Mouse (Mus musculus) bone marrow, adult 2 months (tissue): ENCODE data around the gene Pan3.

Source experiments
- CTCF ChIP-seq: fragments of 200-500 bp; IDR thresholded peaks from 2 replicates; pipeline ENCODE4 v1.5.1; 2011; ENCODE audit warnings: low read length, control low read depth; ENCODE audit not compliant: control insufficient read depth, insufficient read depth
- POLR2A ChIP-seq: fragments of 200-500 bp; IDR thresholded peaks from 2 replicates; pipeline ENCODE4 v1.6.1; 2011; ENCODE audit warnings: low read depth, mild to moderate bottlenecking, control low read depth, low read length, borderline replicate concordance; ENCODE audit not compliant: control insufficient read depth

DNA sequence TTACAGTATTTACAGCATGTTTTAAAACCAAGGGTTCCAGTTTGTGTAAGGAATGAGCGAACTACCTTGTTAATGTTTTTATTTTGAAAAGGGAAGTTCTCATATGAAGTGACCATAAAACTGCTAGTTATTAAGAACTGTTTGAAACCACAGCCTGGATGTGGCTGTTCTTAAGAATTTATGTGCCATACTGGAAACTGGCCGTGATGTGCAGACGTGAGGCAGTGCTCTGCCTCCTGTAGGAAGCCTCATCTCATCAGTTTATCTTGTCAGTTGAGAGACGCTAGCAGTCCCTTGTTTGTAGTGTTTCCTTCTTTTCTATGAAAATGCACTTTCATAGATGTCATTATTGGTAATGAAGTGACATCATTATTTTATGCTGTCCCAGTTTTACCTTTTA lies 109.9 kb downstream of the Pan3 start:
- TF ChIP-seq POLR2A (no peak), CTCF (no peak)
